Mouse (Mus musculus): ENCODE results near the gene Gusb.
A peak's percentile ranks its signal among the peaks of the same experiment; 100 is the strongest.

The Gusb gene

GRCm38 (mm10) chr5:129974354-129974753 is 28.5 kb downstream of the Gusb start:
- no peak for DNase-seq (ENCODE audit: low spot score)

GRCm38 (mm10) chr5:129971491-129971890 is 31.4 kb downstream of the Gusb start:
- no peak for DNase-seq (ENCODE audit: low spot score)

- no peak for DNase-seq (ENCODE audit: low spot score)
These were observed 34.4 kb downstream of the Gusb start for GRCm38 (mm10) chr5:129968417-129968816.

- no peak for DNase-seq (ENCODE audit: low spot score)
These were observed 36.4 kb downstream of the Gusb start for GRCm38 (mm10) chr5:129966448-129966847.

GRCm38 (mm10) chr5:129963224-129963623 is 39.6 kb downstream of the Gusb start:
- DNase-seq (ENCODE audit: low spot score), result no peak

- DNase-seq (ENCODE audit: low spot score), result no peak
These were observed 47.1 kb downstream of the Gusb start for GRCm38 (mm10) chr5:129955792-129956191.

GRCm38 (mm10) chr5:129954473-129955254 is 48.2 kb downstream of the Gusb start:
- peak; percentile 60 for DNase-seq (ENCODE audit: low spot score)

- no peak for DNase-seq (ENCODE audit: low spot score)
These were observed 50.7 kb downstream of the Gusb start for GRCm38 (mm10) chr5:129952143-129952542.

GRCm38 (mm10) chr5:129947528-129948033 is 55.3 kb downstream of the Gusb start:
- no peak for DNase-seq (ENCODE audit: low spot score)

GRCm38 (mm10) chr5:129943402-129943801 is 59.4 kb downstream of the Gusb start:
- DNase-seq (ENCODE audit: low spot score), result no peak

- peak; percentile 40 for DNase-seq (ENCODE audit: low spot score)
These were observed 60.5 kb downstream of the Gusb start for GRCm38 (mm10) chr5:129942073-129942939.

- peak; percentile 99 for DNase-seq (ENCODE audit: low spot score)
These were observed 61.3 kb downstream of the Gusb start, which contains the start of gene Vkorc1l1 for GRCm38 (mm10) chr5:129941495-129942045. Gene Vkorc1l1, plus strand, starts transcription at chr5:129941970.

- DNase-seq (ENCODE audit: low spot score), result no peak
These were observed 61.9 kb downstream of the Gusb start for GRCm38 (mm10) chr5:129940736-129941494.

- no peak for DNase-seq (ENCODE audit: low spot score)
These were observed 62.6 kb downstream of the Gusb start for GRCm38 (mm10) chr5:129940281-129940680.

All from adipocyte (in vitro differentiated cells).